Mouse (Mus musculus) kidney, postnatal 4 days (tissue): Measurements from ENCODE around the gene Tmem88.
"Not testable (repeated sequence)": the region's sequence is repeated elsewhere in the genome, so short reads cannot be mapped to it uniquely, and the experiment has no call there.

Experiments used
- DNase-seq, 2 experiments: peaks; one replicate each; pipeline ENCODE4 v3.0.0; 2021; ENCODE audit warnings: mixed read lengths in 2 of 2

Gene Tmem88

DNA sequence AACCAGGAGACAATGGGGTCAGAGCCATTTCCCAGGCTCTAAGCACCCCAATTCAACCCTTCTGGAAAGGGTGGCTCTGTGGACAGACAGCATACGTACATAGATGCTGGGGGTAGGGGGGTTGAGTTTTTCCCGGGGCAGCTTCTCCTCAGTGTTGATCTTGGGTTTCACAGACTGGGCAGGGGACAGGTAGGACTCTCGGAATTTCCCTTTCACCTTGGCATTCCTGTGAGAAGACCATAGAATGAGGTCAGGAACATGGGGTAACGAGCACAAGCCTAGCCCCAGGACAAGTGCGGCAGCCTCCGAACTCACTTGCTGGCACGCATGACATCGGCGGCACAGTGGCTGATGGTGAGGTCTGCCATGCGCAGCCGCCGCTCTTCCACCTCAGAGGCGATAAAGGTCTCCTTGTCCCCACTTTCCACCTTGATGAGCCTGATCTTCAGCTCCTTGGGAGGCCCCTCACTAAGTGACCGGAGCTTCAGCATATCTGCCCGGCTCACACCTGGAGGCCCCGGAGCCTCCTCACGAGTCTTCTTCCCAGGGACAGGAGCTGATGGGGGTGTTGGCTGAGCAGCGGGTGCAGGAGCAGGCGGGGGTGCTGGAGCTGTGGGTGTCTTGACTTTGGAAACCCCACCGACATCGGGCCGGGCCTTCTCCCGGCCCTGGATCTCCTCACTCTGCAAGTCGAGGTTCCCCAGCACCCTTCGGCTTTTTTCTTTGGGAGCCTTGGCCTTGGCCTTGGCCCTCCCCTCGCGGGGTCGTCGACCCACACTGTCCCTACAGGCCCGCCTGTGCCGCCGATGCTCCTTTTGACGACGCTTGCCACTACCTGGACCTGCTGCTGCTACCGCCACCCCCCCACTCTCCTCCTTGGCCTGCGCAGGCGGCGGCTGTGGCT, 5.9 kb upstream of the Tmem88 start:
- peak in 1 of 2 experiments; percentile 21 for DNase-seq

DNA sequence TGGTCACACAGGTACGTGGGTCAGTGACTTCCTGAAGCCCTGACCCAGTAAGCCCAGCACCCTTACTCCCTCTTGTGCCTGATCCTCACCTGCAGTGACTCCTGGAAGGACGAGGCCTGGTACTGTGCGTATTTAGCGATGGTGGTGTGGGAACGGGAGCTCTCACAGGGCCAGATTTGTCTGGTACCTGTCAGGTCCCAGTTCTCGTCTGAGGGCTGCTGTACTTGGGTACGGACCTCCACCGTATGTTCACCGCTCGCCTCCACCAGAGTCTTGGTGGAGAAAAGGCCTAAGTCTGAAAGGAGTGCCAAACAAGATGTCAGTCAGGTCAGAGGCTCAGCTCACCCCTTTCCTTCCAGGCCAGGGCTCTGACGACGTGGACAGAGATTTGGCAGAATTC, 4.0 kb upstream of the Tmem88 start:
- DNase-seq: no peak

- DNase-seq: peak; percentile 90 to 95
Measured at GRCm38 (mm10) chr11:69401210-69401637, 3.2 kb upstream of the Tmem88 start.

- no peak for DNase-seq
Measured at GRCm38 (mm10) chr11:69400083-69400850, 2.2 kb upstream of the Tmem88 start.

DNA sequence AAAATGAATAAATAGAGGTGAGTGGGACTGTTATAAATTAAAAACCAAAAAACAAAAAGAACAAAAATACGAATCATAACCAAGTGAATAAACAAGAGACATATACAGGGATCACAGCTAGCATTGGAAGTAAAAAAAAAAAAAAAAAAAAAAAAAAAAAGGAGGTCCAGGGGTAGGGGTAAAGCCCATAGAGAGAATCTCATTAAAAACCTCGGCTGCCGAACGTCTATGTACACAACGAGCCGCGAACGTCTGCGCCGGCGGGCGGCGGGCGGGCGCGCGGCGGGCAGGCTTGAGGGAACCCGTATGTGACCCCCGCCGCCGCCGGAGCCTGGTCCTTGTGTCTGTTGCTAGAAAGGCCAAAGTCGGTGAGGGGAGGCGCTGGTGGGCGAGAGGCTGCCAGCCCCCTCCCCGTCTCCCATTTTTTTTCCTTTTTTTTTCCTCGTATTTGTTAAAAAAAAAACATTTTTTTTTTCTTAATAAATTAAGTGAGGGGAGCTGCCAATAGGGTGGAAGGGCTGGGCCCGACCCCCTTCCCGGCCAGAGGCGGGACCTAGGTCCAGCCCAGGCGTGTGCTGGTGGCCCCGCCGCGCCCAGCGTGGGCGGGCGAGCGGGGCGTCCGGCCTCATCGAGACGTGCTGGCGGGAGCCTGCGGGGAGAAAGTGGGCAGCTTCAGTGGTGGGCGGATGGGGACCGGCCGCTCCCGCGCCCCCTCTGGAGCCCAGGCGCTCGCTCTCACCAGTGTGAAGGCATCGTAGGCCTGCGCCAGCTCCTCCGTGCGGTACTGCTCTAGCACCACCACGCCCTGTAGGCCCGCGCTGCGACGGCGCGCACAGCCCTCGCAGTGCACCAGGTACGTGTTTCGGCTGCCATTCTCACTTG, 1.4 kb upstream of the Tmem88 start:
- peak; percentile 45 to 62 for DNase-seq

DNA sequence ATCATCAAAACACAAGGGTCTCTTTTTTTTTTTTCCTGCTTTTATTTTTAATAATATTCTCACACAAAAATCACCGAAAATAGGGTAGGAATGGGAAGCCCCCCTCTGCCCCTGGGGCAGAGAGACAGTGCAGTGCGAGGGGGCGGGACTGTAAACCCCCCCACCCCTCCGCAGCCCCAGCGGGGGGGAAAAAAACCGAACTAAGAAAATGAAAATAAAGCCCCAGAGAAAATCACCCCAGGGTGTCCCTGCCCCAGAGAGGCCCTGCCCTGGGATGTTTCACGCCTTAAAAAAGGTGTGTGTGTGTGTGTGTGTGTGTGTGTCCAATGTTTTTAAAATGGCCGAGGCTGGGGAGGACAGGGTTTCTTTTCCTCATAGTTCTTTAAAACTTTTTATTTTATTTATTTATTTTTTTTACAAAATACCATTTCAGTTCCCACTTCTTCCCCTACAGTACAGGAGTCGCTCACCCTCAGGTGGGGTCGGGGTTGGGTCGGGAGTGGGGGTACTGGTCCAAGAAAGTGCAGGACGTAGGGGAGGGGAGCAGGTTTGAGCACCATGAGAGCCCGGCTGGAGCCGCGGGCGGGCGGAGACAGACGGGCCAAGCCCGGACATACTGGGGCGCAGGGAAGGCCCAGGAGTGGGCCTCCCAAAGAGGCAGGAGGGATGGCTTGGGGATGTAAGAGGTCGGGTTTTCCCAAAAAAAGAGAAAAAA, 609 bp upstream of the Tmem88 start:
- peak in 1 of 2 experiments; percentile 27 for DNase-seq

DNA sequence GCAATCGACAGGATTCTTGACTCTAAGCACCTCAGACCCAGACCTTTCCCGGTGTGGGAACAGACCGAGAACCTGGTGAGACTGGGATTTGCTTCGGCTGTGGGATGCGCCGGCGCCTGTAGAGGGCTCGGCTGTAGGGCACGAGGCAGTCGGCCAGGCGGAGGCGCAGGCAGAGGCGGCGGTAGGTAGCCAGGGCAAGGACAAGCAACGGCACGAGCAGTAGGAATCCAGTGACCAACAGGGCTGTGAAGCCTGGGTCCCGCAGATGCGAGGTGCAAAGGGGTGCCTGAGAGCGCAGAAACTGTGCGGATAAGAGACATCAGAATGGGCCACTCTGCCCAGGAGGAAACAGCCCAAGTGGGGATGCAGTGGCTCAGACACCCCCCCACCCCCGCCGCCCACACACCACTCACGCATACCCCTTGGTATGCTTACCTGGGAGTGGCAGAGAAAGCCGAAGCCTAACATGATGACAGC, 415 bp downstream of the Tmem88 start:
- peak; percentile 60 to 75 for DNase-seq

- peak; percentile 62 to 75 for DNase-seq
Measured at GRCm38 (mm10) chr11:69396772-69397171, 1.3 kb downstream of the Tmem88 start.

GRCm38 (mm10) chr11:69395634-69396373, 2.2 kb downstream of the Tmem88 start:
- DNase-seq: peak; percentile 94 to 97

DNA sequence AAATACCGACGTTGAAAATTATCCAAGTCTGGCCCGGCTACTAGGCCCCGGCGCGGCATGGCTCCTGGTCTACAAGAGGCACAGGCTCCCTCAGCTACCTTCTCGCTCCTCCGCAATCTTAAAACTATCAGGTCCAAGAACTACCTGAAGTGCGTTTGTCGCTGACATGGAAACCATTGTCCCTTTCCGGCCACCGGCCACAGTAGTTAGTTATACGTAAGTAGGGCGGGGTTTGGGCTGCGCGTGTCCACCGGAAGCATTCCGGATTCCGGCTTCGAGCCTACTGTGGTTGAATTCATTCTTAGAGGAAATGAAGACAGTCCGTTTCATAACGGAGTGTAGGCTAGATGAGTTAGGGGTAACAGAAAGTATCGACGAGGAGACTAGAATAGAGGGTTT, 2.8 kb downstream of the Tmem88 start, which contains the start of the genes Naa38 and Cyb5d1:
Naa38 (plus strand) TSS at position 253 of the 399 bp plus-strand sequence.
Cyb5d1 (minus strand) TSS at position 397 of the 399 bp plus-strand sequence.
- DNase-seq: peak; percentile 91 to 95

DNA sequence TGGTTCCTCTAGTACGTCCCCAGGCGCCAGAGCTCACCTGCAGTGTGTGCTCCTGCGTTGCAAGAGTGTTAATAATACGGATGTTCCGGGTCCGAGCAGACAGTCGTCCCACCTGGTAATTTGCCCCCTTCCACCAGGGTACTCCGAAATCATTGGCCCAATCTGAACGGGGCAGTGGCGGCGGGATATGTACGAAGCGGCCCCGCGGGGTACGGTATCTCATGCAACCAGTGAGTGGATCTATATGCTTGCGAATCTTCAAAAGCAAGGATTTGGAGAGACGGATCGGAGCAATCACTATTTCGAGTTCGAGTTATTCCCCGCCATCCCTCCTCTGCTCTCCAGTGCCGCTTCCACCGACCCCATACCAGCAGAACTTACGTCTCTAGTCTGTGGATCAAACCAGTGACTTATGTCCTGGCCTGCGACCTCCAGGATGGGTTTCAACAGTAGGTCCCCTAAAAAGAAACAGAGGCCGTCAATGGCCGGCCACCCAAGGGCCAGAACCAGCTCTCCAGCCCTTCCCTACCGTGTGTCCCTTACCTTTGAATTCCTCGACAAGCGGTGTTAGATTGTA, 3.4 kb downstream of the Tmem88 start:
- DNase-seq: not testable (repeated sequence)

- peak; percentile 69 to 73 for DNase-seq
Measured at GRCm38 (mm10) chr11:69390400-69391034, 7.5 kb downstream of the Tmem88 start.

GRCm38 (mm10) chr11:69389531-69390399, 8.3 kb downstream of the Tmem88 start:
- DNase-seq: no peak

GRCm38 (mm10) chr11:69388680-69389079, 9.4 kb downstream of the Tmem88 start:
- DNase-seq: no peak

GRCm38 (mm10) chr11:69386758-69387157, 11.3 kb downstream of the Tmem88 start:
- DNase-seq: no peak

GRCm38 (mm10) chr11:69384979-69385378, 13.1 kb downstream of the Tmem88 start:
- peak; percentile 41 to 64 for DNase-seq

GRCm38 (mm10) chr11:69382478-69383105, 15.4 kb downstream of the Tmem88 start:
- DNase-seq: no peak

DNA sequence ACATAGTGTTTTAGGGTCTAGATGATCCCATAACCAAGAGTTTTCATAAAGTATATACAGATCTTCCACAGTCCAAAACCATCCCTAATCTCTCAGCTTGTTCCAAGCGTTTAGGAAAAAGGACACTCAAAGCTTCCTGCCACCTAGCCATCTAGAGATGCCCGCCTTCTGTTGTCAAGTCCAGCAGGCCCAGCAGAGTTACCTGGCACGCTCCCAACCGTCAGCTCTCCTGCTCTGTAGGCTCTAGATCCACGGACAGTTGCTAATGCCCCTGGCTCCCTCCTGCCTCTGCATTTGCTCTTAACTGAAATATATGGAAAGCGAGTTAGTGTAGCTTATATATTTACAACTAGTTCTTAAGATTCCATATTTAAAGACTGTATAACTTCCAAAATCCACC, 16.7 kb downstream of the Tmem88 start:
- DNase-seq: no peak
